Mouse (Mus musculus): ENCODE data around the gene Snhg11. TPM values are rescaled to one million over a fixed set of nuclear protein-coding genes. Genes with fewer than 3 reads are reported as not detected.

Gene Snhg11
- 0.55 and 1.4 TPM in 2 replicates for polyA plus RNA-seq (2015; fragmentation: Nextera tagmentation; extraction: Ambion mirVana)

GRCm38 (mm10) chr2:158375443-158376122, at the start of gene Snhg11:
TSS of gene Snhg11 (plus strand) at chr2:158375638.
- Histone ChIP-seq H3K36me3 (ENCODE audit: control insufficient read depth, insufficient read depth) (no peaks in the 10 kb centered on the region), H3K9me3 (replicated peaks; ENCODE audit: control insufficient read depth, low read length) (no peaks in the 10 kb centered on the region), H3K4me2 (ENCODE audit: low read depth, low read length) (peak within 1 kb of the TSS; percentile 55), H3K9ac (ENCODE audit: low read length) (no peak within 1 kb of the TSS), H3K4me1 (ENCODE audit: control insufficient read depth, insufficient read depth, low read length) (no peaks in the 10 kb centered on the region; the same call in 1 of the 2 replicates), H3K27ac (ENCODE audit: low read length) (no peak within 1 kb of the TSS), H3K4me3 (ENCODE audit: low read length) (peak within 1 kb of the TSS; percentile 32), H3K27me3 (ENCODE audit: control insufficient read depth, insufficient read depth, low read length) (peaks cover 31% of the 10 kb centered on the region)
- no peak for ATAC-seq (replicated peaks; ENCODE audit: extremely low read depth, insufficient read depth, low FRiP score)
- 1% methylated on average over 36 of the region's 36 CpGs for WGBS

GRCm38 (mm10) chr2:158334356-158334755, 41.1 kb upstream of the Snhg11 start:
- Histone ChIP-seq H3K9ac (ENCODE audit: low read length) (no peak overlapping the region), H3K36me3 (ENCODE audit: control insufficient read depth, insufficient read depth) (no peaks in the 10 kb centered on the region), H3K4me3 (ENCODE audit: low read length) (no peak overlapping the region), H3K9me3 (replicated peaks; ENCODE audit: control insufficient read depth, low read length) (no peaks in the 10 kb centered on the region), H3K27me3 (ENCODE audit: control insufficient read depth, insufficient read depth, low read length) (no peaks in the 10 kb centered on the region), H3K4me1 (ENCODE audit: control insufficient read depth, insufficient read depth, low read length) (no peaks in the 10 kb centered on the region), H3K27ac (ENCODE audit: low read length) (no peak overlapping the region), H3K4me2 (ENCODE audit: low read depth, low read length) (no peak overlapping the region)
- ATAC-seq (replicated peaks; ENCODE audit: extremely low read depth, insufficient read depth, low FRiP score) = no peak
- WGBS = 82% methylated on average over 13 of the region's 13 CpGs

GRCm38 (mm10) chr2:158337698-158338097, 37.7 kb upstream of the Snhg11 start:
- 81% methylated on average over 10 of the region's 10 CpGs for WGBS
- H3K36me3 ChIP-seq (ENCODE audit: control insufficient read depth, insufficient read depth) = no peaks in the 10 kb centered on the region
- no peak overlapping the region for H3K4me3 ChIP-seq (ENCODE audit: low read length)
- no peak overlapping the region for H3K9ac ChIP-seq (ENCODE audit: low read length)
- no peaks in the 10 kb centered on the region for H3K4me1 ChIP-seq (ENCODE audit: control insufficient read depth, insufficient read depth, low read length)
- ATAC-seq (replicated peaks; ENCODE audit: extremely low read depth, insufficient read depth, low FRiP score) = no peak
- no peak overlapping the region for H3K27ac ChIP-seq (ENCODE audit: low read length)
- H3K4me2 ChIP-seq (ENCODE audit: low read depth, low read length) = no peak overlapping the region
- no peaks in the 10 kb centered on the region for H3K27me3 ChIP-seq (ENCODE audit: control insufficient read depth, insufficient read depth, low read length)
- H3K9me3 ChIP-seq (replicated peaks; ENCODE audit: control insufficient read depth, low read length) = no peaks in the 10 kb centered on the region

GRCm38 (mm10) chr2:158339948-158340564, 35.4 kb upstream of the Snhg11 start:
- Histone ChIP-seq H3K4me1 (ENCODE audit: control insufficient read depth, insufficient read depth, low read length) (no peaks in the 10 kb centered on the region), H3K9me3 (replicated peaks; ENCODE audit: control insufficient read depth, low read length) (no peaks in the 10 kb centered on the region), H3K4me3 (ENCODE audit: low read length) (no peak overlapping the region), H3K27me3 (ENCODE audit: control insufficient read depth, insufficient read depth, low read length) (no peaks in the 10 kb centered on the region), H3K9ac (ENCODE audit: low read length) (no peak overlapping the region), H3K36me3 (ENCODE audit: control insufficient read depth, insufficient read depth) (no peaks in the 10 kb centered on the region), H3K27ac (ENCODE audit: low read length) (no peak overlapping the region), H3K4me2 (ENCODE audit: low read depth, low read length) (no peak overlapping the region)
- WGBS = 37% methylated on average over 11 of the region's 11 CpGs
- ATAC-seq (replicated peaks; ENCODE audit: extremely low read depth, insufficient read depth, low FRiP score) = no peak

- ATAC-seq (replicated peaks; ENCODE audit: extremely low read depth, insufficient read depth, low FRiP score) = no peak
- Histone ChIP-seq H3K4me1 (ENCODE audit: control insufficient read depth, insufficient read depth, low read length) (no peaks in the 10 kb centered on the region), H3K27ac (ENCODE audit: low read length) (no peak overlapping the region), H3K9ac (ENCODE audit: low read length) (no peak overlapping the region), H3K4me2 (ENCODE audit: low read depth, low read length) (no peak overlapping the region), H3K4me3 (ENCODE audit: low read length) (no peak overlapping the region), H3K36me3 (ENCODE audit: control insufficient read depth, insufficient read depth) (no peaks in the 10 kb centered on the region), H3K27me3 (ENCODE audit: control insufficient read depth, insufficient read depth, low read length) (no peaks in the 10 kb centered on the region), H3K9me3 (replicated peaks; ENCODE audit: control insufficient read depth, low read length) (no peaks in the 10 kb centered on the region)
- WGBS = 53% methylated on average over 2 of the region's 2 CpGs
Measured at GRCm38 (mm10) chr2:158341324-158341723, 34.1 kb upstream of the Snhg11 start.

GRCm38 (mm10) chr2:158343495-158343894, 31.9 kb upstream of the Snhg11 start:
- Histone ChIP-seq H3K9me3 (replicated peaks; ENCODE audit: control insufficient read depth, low read length) (no peaks in the 10 kb centered on the region), H3K36me3 (ENCODE audit: control insufficient read depth, insufficient read depth) (no peaks in the 10 kb centered on the region), H3K27me3 (ENCODE audit: control insufficient read depth, insufficient read depth, low read length) (no peaks in the 10 kb centered on the region), H3K9ac (ENCODE audit: low read length) (no peak overlapping the region), H3K27ac (ENCODE audit: low read length) (no peak overlapping the region), H3K4me1 (ENCODE audit: control insufficient read depth, insufficient read depth, low read length) (no peaks in the 10 kb centered on the region), H3K4me2 (ENCODE audit: low read depth, low read length) (no peak overlapping the region), H3K4me3 (ENCODE audit: low read length) (no peak overlapping the region)
- no peak for ATAC-seq (replicated peaks; ENCODE audit: extremely low read depth, insufficient read depth, low FRiP score)
- 77% methylated on average over 5 of the region's 5 CpGs for WGBS

DNA sequence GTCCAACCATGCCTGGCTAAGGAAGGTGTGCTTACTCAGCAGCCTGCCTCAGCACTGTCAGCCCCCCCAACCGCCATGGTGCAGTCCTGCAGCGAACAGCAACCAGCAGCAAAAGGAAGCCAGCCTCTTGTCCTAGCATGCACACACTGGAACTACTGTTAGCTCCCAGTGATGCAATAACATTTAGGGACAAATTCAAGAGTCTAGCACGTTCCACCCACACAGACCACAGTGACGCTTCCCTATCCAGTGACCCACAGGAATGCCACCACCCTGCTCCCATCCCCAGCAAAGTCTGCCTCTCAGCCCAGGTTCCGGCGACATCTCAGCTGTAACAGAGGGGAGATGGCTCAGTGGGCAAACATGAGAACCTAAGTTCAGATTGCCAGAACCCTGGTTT, 29.0 kb upstream of the Snhg11 start:
- ATAC-seq (replicated peaks; ENCODE audit: extremely low read depth, insufficient read depth, low FRiP score) = no peak
- Histone ChIP-seq H3K4me1 (ENCODE audit: control insufficient read depth, insufficient read depth, low read length) (no peaks in the 10 kb centered on the region; the same call in 1 of the 2 replicates), H3K9me3 (replicated peaks; ENCODE audit: control insufficient read depth, low read length) (no peaks in the 10 kb centered on the region), H3K4me2 (ENCODE audit: low read depth, low read length) (no peak overlapping the region), H3K9ac (ENCODE audit: low read length) (no peak overlapping the region), H3K36me3 (ENCODE audit: control insufficient read depth, insufficient read depth) (no peaks in the 10 kb centered on the region), H3K4me3 (ENCODE audit: low read length) (no peak overlapping the region), H3K27me3 (ENCODE audit: control insufficient read depth, insufficient read depth, low read length) (no peaks in the 10 kb centered on the region), H3K27ac (ENCODE audit: low read length) (no peak overlapping the region)
- 68% methylated on average over 6 of the region's 6 CpGs for WGBS

- H3K27me3 ChIP-seq (ENCODE audit: control insufficient read depth, insufficient read depth, low read length) = no peaks in the 10 kb centered on the region
- no peak overlapping the region for H3K27ac ChIP-seq (ENCODE audit: low read length)
- no peak overlapping the region for H3K4me3 ChIP-seq (ENCODE audit: low read length)
- H3K9me3 ChIP-seq (replicated peaks; ENCODE audit: control insufficient read depth, low read length) = no peaks in the 10 kb centered on the region
- H3K4me2 ChIP-seq (ENCODE audit: low read depth, low read length) = no peak overlapping the region
- ATAC-seq (replicated peaks; ENCODE audit: extremely low read depth, insufficient read depth, low FRiP score) = no peak
- no peaks in the 10 kb centered on the region; the same call in 1 of the 2 replicates for H3K4me1 ChIP-seq (ENCODE audit: control insufficient read depth, insufficient read depth, low read length)
- H3K36me3 ChIP-seq (ENCODE audit: control insufficient read depth, insufficient read depth) = no peaks in the 10 kb centered on the region
- WGBS = 1% methylated on average over 6 of the region's 6 CpGs
- no peak overlapping the region for H3K9ac ChIP-seq (ENCODE audit: low read length)
Measured at GRCm38 (mm10) chr2:158347868-158348267, 27.6 kb upstream of the Snhg11 start.

GRCm38 (mm10) chr2:158352801-158353520, 22.5 kb upstream of the Snhg11 start:
- H3K9ac ChIP-seq (ENCODE audit: low read length) = no peak overlapping the region
- WGBS = 68% methylated on average over 3 of the region's 3 CpGs
- H3K4me1 ChIP-seq (ENCODE audit: control insufficient read depth, insufficient read depth, low read length) = no peaks in the 10 kb centered on the region; the same call in 1 of the 2 replicates
- ATAC-seq (replicated peaks; ENCODE audit: extremely low read depth, insufficient read depth, low FRiP score) = no peak
- H3K4me3 ChIP-seq (ENCODE audit: low read length) = no peak overlapping the region
- no peaks in the 10 kb centered on the region for H3K9me3 ChIP-seq (replicated peaks; ENCODE audit: control insufficient read depth, low read length)
- no peaks in the 10 kb centered on the region for H3K27me3 ChIP-seq (ENCODE audit: control insufficient read depth, insufficient read depth, low read length)
- no peak overlapping the region for H3K27ac ChIP-seq (ENCODE audit: low read length)
- peaks cover 31% of the 10 kb centered on the region for H3K36me3 ChIP-seq (ENCODE audit: control insufficient read depth, insufficient read depth)
- H3K4me2 ChIP-seq (ENCODE audit: low read depth, low read length) = no peak overlapping the region

Measured in heart, embryonic 16.5 days (tissue).